Mouse (Mus musculus): ENCODE data around the gene Tmem245. TPM values are rescaled to one million over a fixed set of nuclear protein-coding genes. Genes with fewer than 3 reads are reported as not detected.
A peak's percentile ranks its signal among the peaks of the same experiment; 100 is the strongest.

Tmem245 gene
- polyA plus RNA-seq, 1 experiment from 2014 or later = 9.2 TPM

DNA sequence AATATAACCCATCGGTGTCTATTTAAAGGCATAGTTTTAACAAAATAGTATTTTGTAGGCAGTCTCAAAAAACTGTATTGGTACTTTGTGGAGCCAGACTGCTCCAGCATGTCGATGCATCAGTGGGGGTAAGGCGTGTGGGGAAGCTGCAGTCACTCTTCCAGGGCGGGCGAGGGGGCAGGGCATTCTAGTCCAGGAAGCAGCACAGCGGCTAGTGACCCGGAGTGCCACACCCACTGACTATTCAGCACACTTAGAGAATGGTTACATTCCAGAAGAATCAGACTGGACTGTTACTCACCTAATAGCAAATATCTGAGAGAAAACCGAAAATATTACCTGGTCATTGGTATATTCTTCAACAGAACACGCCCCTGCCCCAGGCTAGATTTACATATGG lies 10.3 kb upstream of the Tmem245 start:
- Histone ChIP-seq H3K9me3 (ENCODE audit: control insufficient read depth, low read length) (no peaks in the 10 kb centered on the region), H3K27ac (replicated peaks; ENCODE audit: low read depth, low read length) (no peak overlapping the region), H3K4me2 (ENCODE audit: low read length) (no peak overlapping the region), H3K9ac (replicated peaks; ENCODE audit: low read length) (no peak overlapping the region), H3K36me3 (ENCODE audit: control insufficient read depth, insufficient read depth, low read length) (peaks cover 8% of the 10 kb centered on the region; the same call in 1 of the 2 replicates), H3K4me3 (replicated peaks; ENCODE audit: low read depth, low read length) (no peak overlapping the region), H3K4me1 (ENCODE audit: control insufficient read depth, insufficient read depth, low read length) (no peaks in the 10 kb centered on the region), H3K27me3 (ENCODE audit: control insufficient read depth, insufficient read depth, low read length) (no peaks in the 10 kb centered on the region)
- DNase-seq (no peak), ATAC-seq (ENCODE audit: low FRiP score, low TSS enrichment) (no peak)
- WGBS = 65% methylated on average over 9 of the region's 9 CpGs

DNA sequence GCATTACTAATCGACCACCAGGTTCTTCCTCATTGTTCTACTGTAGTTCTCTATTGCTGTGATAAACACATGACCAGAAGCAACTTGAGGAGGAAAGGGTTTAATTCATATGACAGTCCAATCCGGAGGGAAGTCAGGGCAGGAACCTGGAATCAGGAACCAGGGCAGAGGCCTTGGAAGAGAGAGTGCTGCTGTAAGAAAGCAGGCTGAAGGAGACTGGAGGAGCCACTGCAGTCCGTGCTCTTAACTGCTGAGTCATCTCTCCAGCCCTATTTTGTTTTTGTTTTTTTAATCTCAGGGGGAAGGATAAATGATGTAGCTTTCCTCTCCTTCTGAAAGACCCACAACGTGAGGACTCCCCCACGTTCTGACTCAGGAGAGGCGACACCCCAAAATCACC lies 6.0 kb upstream of the Tmem245 start:
- ATAC-seq (ENCODE audit: low FRiP score, low TSS enrichment) = no peak
- Histone ChIP-seq H3K27ac (replicated peaks; ENCODE audit: low read depth, low read length) (no peak overlapping the region), H3K4me3 (replicated peaks; ENCODE audit: low read depth, low read length) (no peak overlapping the region), H3K27me3 (ENCODE audit: control insufficient read depth, insufficient read depth, low read length) (no peaks in the 10 kb centered on the region), H3K9ac (replicated peaks; ENCODE audit: low read length) (no peak overlapping the region), H3K4me2 (ENCODE audit: low read length) (no peak overlapping the region), H3K36me3 (ENCODE audit: control insufficient read depth, insufficient read depth, low read length) (no peaks in the 10 kb centered on the region), H3K9me3 (ENCODE audit: control insufficient read depth, low read length) (no peaks in the 10 kb centered on the region), H3K4me1 (ENCODE audit: control insufficient read depth, insufficient read depth, low read length) (no peaks in the 10 kb centered on the region)
- no peak for DNase-seq
- WGBS = 74% methylated on average over 6 of the region's 6 CpGs

DNA sequence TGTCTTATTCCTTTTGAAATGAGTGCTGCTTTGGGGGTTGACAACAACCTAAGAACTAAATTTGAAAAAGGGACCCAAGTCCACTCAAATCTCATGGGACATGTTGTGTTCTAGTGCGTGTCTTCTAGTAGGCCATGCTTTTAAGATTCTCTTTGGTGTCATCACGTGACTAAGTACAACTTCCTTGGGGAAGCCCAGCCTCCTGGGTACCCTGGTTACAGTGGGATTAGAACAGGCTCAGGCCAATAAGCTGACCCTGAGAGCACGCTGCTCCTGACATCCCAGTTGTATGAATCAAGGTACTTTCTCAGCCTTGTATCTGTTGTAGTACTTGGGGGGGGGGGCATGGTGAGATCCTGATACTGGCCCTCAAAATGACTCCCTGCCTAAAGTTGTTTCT lies 4.5 kb upstream of the Tmem245 start:
- Histone ChIP-seq H3K27ac (replicated peaks; ENCODE audit: low read depth, low read length) (no peak overlapping the region), H3K4me3 (replicated peaks; ENCODE audit: low read depth, low read length) (no peak overlapping the region), H3K27me3 (ENCODE audit: control insufficient read depth, insufficient read depth, low read length) (no peaks in the 10 kb centered on the region), H3K9me3 (ENCODE audit: control insufficient read depth, low read length) (no peaks in the 10 kb centered on the region), H3K9ac (replicated peaks; ENCODE audit: low read length) (no peak overlapping the region), H3K4me2 (ENCODE audit: low read length) (no peak overlapping the region), H3K4me1 (ENCODE audit: control insufficient read depth, insufficient read depth, low read length) (no peaks in the 10 kb centered on the region), H3K36me3 (ENCODE audit: control insufficient read depth, insufficient read depth, low read length) (no peaks in the 10 kb centered on the region)
- ATAC-seq (ENCODE audit: low FRiP score, low TSS enrichment) (no peak), DNase-seq (no peak)
- 78% methylated on average over 3 of the region's 3 CpGs for WGBS

DNA sequence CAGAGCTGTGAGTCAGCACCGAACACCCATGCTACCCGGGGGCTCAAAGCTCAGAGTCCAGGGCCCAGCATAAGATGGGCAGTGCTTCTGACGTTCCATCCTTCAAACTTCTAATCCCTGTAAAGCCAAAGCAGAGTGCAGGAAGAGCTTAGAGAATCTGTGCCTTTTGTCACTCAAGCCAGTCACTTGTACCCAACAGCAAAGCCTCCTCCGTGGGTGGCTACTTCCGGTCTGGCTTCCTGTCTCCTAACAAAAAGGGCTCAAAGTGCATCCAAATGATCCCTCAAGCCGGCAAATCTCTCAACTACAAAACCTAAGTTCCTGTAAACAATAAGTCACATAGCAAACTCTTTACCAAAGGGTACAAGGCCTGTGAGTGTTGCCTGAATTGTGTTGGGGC lies 2.3 kb upstream of the Tmem245 start:
- 64% methylated on average over 6 of the region's 6 CpGs for WGBS
- no peaks in the 10 kb centered on the region for H3K36me3 ChIP-seq (ENCODE audit: control insufficient read depth, insufficient read depth, low read length)
- H3K27me3 ChIP-seq (ENCODE audit: control insufficient read depth, insufficient read depth, low read length) = no peaks in the 10 kb centered on the region
- H3K9me3 ChIP-seq (ENCODE audit: control insufficient read depth, low read length) = no peaks in the 10 kb centered on the region
- ATAC-seq (ENCODE audit: low FRiP score, low TSS enrichment) = no peak
- H3K4me1 ChIP-seq (ENCODE audit: control insufficient read depth, insufficient read depth, low read length) = peaks cover 9% of the 10 kb centered on the region
- H3K9ac ChIP-seq (replicated peaks; ENCODE audit: low read length) = no peak overlapping the region
- H3K27ac ChIP-seq (replicated peaks; ENCODE audit: low read depth, low read length) = no peak overlapping the region
- H3K4me2 ChIP-seq (ENCODE audit: low read length) = no peak overlapping the region
- DNase-seq = no peak
- no peak overlapping the region for H3K4me3 ChIP-seq (replicated peaks; ENCODE audit: low read depth, low read length)

DNA sequence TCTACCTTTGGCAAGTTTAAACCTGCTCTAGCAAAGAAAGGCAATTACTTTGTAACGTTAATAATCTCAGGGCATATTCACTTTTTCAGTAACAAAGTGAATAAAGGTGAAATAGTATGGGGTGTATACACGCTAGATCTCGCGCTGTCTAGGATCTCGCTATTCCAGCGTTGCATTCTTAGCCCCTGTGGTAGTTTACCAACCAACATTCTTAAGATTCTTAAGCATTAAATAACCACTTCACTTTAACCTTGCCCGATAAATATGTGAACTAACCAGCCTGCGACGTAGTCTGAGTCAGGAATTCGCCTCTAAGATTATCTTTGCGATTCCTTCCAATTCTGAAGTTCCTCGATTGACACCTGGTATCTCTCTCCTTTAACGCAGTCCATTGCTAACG lies 1.1 kb downstream of the Tmem245 start:
- H3K27me3 ChIP-seq (ENCODE audit: control insufficient read depth, insufficient read depth, low read length) = no peaks in the 10 kb centered on the region
- no peaks in the 10 kb centered on the region for H3K36me3 ChIP-seq (ENCODE audit: control insufficient read depth, insufficient read depth, low read length)
- peak; percentile 39 for DNase-seq
- no peak overlapping the region for H3K27ac ChIP-seq (replicated peaks; ENCODE audit: low read depth, low read length)
- 2% methylated on average over 14 of the region's 14 CpGs for WGBS
- H3K9ac ChIP-seq (replicated peaks; ENCODE audit: low read length) = peak overlapping the region; percentile 74; the same call in 1 of the 2 replicates
- peak overlapping the region; percentile 83 for H3K4me3 ChIP-seq (replicated peaks; ENCODE audit: low read depth, low read length)
- ATAC-seq (ENCODE audit: low FRiP score, low TSS enrichment) = no peak
- H3K9me3 ChIP-seq (ENCODE audit: control insufficient read depth, low read length) = no peaks in the 10 kb centered on the region
- peaks cover 9% of the 10 kb centered on the region for H3K4me1 ChIP-seq (ENCODE audit: control insufficient read depth, insufficient read depth, low read length)
- peak overlapping the region; percentile 89 for H3K4me2 ChIP-seq (ENCODE audit: low read length)

DNA sequence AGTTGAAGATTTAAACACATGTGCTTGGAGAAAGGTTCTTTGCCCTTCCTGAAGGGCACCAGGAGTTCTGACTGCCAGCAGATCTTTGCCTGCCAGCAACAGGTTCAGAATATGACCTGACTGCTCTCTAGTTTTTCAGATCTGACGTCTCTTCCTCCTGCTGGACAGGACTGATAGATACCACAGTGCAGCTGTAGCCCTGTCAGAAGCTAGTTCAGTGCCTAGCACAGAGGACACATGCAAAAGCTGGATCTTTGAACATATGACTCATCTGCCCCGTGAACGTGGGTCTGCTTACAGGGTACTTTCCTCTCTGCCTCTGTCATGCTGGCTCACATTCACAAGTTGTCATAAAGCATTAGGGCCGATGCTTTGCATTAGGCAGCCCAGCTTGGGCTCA lies 3.0 kb downstream of the Tmem245 start:
- no peak overlapping the region for H3K27ac ChIP-seq (replicated peaks; ENCODE audit: low read depth, low read length)
- no peaks in the 10 kb centered on the region for H3K27me3 ChIP-seq (ENCODE audit: control insufficient read depth, insufficient read depth, low read length)
- WGBS = 60% methylated on average over 4 of the region's 4 CpGs
- H3K4me3 ChIP-seq (replicated peaks; ENCODE audit: low read depth, low read length) = no peak overlapping the region
- H3K4me1 ChIP-seq (ENCODE audit: control insufficient read depth, insufficient read depth, low read length) = peaks cover 9% of the 10 kb centered on the region
- no peaks in the 10 kb centered on the region for H3K9me3 ChIP-seq (ENCODE audit: control insufficient read depth, low read length)
- DNase-seq = no peak
- H3K9ac ChIP-seq (replicated peaks; ENCODE audit: low read length) = no peak overlapping the region
- H3K36me3 ChIP-seq (ENCODE audit: control insufficient read depth, insufficient read depth, low read length) = no peaks in the 10 kb centered on the region
- ATAC-seq (ENCODE audit: low FRiP score, low TSS enrichment) = no peak
- no peak overlapping the region for H3K4me2 ChIP-seq (ENCODE audit: low read length)

DNA sequence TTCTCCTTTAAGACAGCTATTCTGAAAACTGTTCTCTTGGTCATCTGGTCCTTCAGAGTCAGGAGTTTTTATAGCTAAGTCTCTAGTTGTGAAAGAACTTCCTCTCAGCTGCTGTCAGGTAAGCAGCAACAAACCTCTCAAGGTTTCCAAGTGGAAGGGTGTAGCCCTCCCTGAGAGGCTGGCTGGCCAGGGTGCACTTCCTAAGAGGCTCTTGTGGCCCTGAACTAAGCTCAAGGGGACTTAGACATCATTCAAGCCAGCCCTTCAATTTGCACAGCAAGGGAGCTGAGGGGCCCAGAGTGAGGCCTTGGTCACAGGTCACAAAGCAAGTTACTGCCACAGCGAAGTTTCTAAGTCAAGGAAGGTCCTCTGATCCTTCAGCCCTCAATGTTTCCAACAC lies 4.0 kb downstream of the Tmem245 start:
- DNase-seq (no peak), ATAC-seq (ENCODE audit: low FRiP score, low TSS enrichment) (no peak)
- H3K4me2 ChIP-seq (ENCODE audit: low read length) = no peak overlapping the region
- no peak overlapping the region for H3K27ac ChIP-seq (replicated peaks; ENCODE audit: low read depth, low read length)
- no peaks in the 10 kb centered on the region for H3K9me3 ChIP-seq (ENCODE audit: control insufficient read depth, low read length)
- H3K36me3 ChIP-seq (ENCODE audit: control insufficient read depth, insufficient read depth, low read length) = no peaks in the 10 kb centered on the region
- H3K27me3 ChIP-seq (ENCODE audit: control insufficient read depth, insufficient read depth, low read length) = no peaks in the 10 kb centered on the region
- WGBS = 26% methylated on average over 1 of the region's 1 CpGs
- no peak overlapping the region for H3K9ac ChIP-seq (replicated peaks; ENCODE audit: low read length)
- H3K4me1 ChIP-seq (ENCODE audit: control insufficient read depth, insufficient read depth, low read length) = peaks cover 9% of the 10 kb centered on the region
- no peak overlapping the region for H3K4me3 ChIP-seq (replicated peaks; ENCODE audit: low read depth, low read length)

DNA sequence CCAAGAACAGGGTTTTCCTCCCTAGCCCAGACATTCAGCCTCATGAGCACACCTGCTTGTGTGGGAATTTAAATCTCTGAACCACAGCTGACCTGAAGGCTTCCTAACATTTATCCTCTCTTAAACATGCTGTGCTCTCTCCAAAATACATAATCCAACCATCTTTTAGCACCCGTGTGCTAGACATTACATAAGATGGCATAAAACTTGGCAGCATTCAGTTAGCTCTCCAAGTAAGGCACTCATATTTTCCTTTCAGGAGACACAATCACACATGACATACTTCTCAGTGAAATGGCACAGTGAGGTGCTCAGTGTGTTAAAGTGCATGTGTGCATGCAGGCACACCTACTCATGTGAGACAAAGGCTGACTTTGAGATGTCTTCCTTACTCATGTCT lies 4.7 kb downstream of the Tmem245 start:
- no peak overlapping the region for H3K4me2 ChIP-seq (ENCODE audit: low read length)
- DNase-seq (no peak), ATAC-seq (ENCODE audit: low FRiP score, low TSS enrichment) (no peak)
- H3K9ac ChIP-seq (replicated peaks; ENCODE audit: low read length) = no peak overlapping the region
- H3K27ac ChIP-seq (replicated peaks; ENCODE audit: low read depth, low read length) = no peak overlapping the region
- no peaks in the 10 kb centered on the region for H3K36me3 ChIP-seq (ENCODE audit: control insufficient read depth, insufficient read depth, low read length)
- no peak overlapping the region for H3K4me3 ChIP-seq (replicated peaks; ENCODE audit: low read depth, low read length)
- no peaks in the 10 kb centered on the region for H3K9me3 ChIP-seq (ENCODE audit: control insufficient read depth, low read length)
- WGBS = 78% methylated on average over 1 of the region's 1 CpGs
- H3K27me3 ChIP-seq (ENCODE audit: control insufficient read depth, insufficient read depth, low read length) = no peaks in the 10 kb centered on the region
- peaks cover 9% of the 10 kb centered on the region for H3K4me1 ChIP-seq (ENCODE audit: control insufficient read depth, insufficient read depth, low read length)

DNA sequence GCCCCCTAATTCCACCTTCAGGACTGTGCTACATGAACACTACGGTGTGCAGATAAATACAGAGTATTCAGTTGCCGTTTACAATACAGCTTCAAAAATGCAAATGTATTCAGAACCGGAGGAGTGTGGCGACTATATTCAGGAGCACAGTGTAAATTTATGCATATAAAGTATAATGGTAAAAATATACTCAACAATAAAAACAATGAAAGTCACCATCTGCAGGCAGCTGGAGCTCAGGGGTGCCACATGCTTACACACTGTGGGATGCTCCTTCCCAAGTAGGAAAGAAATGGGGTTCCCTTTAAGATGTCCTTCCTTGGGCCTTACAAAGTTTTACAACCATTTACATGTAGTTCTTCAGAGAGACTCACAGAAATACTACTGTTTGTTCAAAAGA lies 5.8 kb downstream of the Tmem245 start:
- H3K27me3 ChIP-seq (ENCODE audit: control insufficient read depth, insufficient read depth, low read length) = no peaks in the 10 kb centered on the region
- DNase-seq = no peak
- no peak overlapping the region for H3K9ac ChIP-seq (replicated peaks; ENCODE audit: low read length)
- no peaks in the 10 kb centered on the region for H3K9me3 ChIP-seq (ENCODE audit: control insufficient read depth, low read length)
- H3K36me3 ChIP-seq (ENCODE audit: control insufficient read depth, insufficient read depth, low read length) = no peaks in the 10 kb centered on the region
- 16% methylated on average over 4 of the region's 4 CpGs for WGBS
- no peak overlapping the region for H3K4me2 ChIP-seq (ENCODE audit: low read length)
- H3K4me1 ChIP-seq (ENCODE audit: control insufficient read depth, insufficient read depth, low read length) = peaks cover 9% of the 10 kb centered on the region
- no peak overlapping the region for H3K4me3 ChIP-seq (replicated peaks; ENCODE audit: low read depth, low read length)
- no peak for ATAC-seq (ENCODE audit: low FRiP score, low TSS enrichment)
- no peak overlapping the region for H3K27ac ChIP-seq (replicated peaks; ENCODE audit: low read depth, low read length)
